Mouse (Mus musculus): ENCODE results near the gene Gm11634.

- TF ChIP-seq CTCF (IDR thresholded peaks at IDR 0.05; ENCODE audit: low read depth, low read length) = no peak
- TF ChIP-seq POLR2A (IDR thresholded peaks at IDR 0.05; ENCODE audit: borderline replicate concordance, low read depth, low read length) = no peak
Measured at GRCm38 (mm10) chr11:101556541-101556940, 42.5 kb downstream of the Gm11634 start.
